Mouse (Mus musculus) kidney, adult 11 months (tissue): ENCODE data around the gene Olfr67.
"Not testable (repeated sequence)": the region's sequence is repeated elsewhere in the genome, so short reads cannot be mapped to it uniquely, and the experiment has no call there.

Source experiments
- DNase-seq: peaks from one replicate; pipeline ENCODE4 v3.0.0; 2022

Olfr67 gene

GRCm38 (mm10) chr7:103767687-103768086 lies 23.9 kb downstream of the Olfr67 start:
- not testable (repeated sequence) for DNase-seq

- DNase-seq: not testable (repeated sequence)
These were observed 29.4 kb downstream of the Olfr67 start for GRCm38 (mm10) chr7:103762212-103762611.

- no peak for DNase-seq
These were observed 34.4 kb downstream of the Olfr67 start, which contains the start of gene Olfr630 for GRCm38 (mm10) chr7:103757233-103757632. TSS of gene Olfr630 (minus strand) at chr7:103757333.

- no peak for DNase-seq
These were observed 46.8 kb downstream of the Olfr67 start, which contains the start of gene Olfr629 for GRCm38 (mm10) chr7:103744843-103745242. TSS of gene Olfr629 (minus strand) at chr7:103744943.
